Mouse (Mus musculus): ENCODE data around the gene Fam131c. TPM values are rescaled to one million over a fixed set of nuclear protein-coding genes. Genes with fewer than 3 reads are reported as not detected.

Fam131c gene
- total RNA-seq, 2 experiments from 2014 or later = 0.16 to 0.31 TPM

Small RNA genes lying within 50 kb of the gene (microRNA-seq; reads per million reads assigned to microRNA genes)
- gene Gm25690 = not detected

Other genes starting within 250 kb of the Fam131c start
- 100 to 1,000 TPM; 160 to 163 TPM for gene Szrd1, start 228.4 kb upstream of the Fam131c start, total RNA-seq (2021)
- gene Fbxo42, start 220.3 kb upstream of the Fam131c start, total RNA-seq (2021) = 10 to 100 TPM; 10.8 to 11.2 TPM
- under 1 TPM in 1 of 2 experiments, not detected in 1; 0.31 TPM for gene Rsg1, start 154.3 kb upstream of the Fam131c start, total RNA-seq (2021)
- gene Arhgef19, start 128.7 kb upstream of the Fam131c start, total RNA-seq (2021) = under 1 TPM; 0.32 to 0.33 TPM
- gene Epha2, start 67.0 kb upstream of the Fam131c start, total RNA-seq (2021) = 1 to 10 TPM; 1.6 to 2.9 TPM
- gene Clcnka, start 30.5 kb downstream of the Fam131c start, total RNA-seq (2021) = not detected
- gene Clcnkb, start 47.8 kb downstream of the Fam131c start, total RNA-seq (2021) = under 1 TPM in 1 of 2 experiments, not detected in 1; 0.40 TPM
- gene Hspb7, start 52.6 kb downstream of the Fam131c start, total RNA-seq (2021) = 100 to 1,000 TPM; 331 to 560 TPM
- gene Srarp, start 67.9 kb downstream of the Fam131c start, total RNA-seq (2021) = 1 to 10 TPM in 1 of 2 experiments, under 1 TPM in 1; 0.87 to 1.0 TPM
- gene Zbtb17, start 76.4 kb downstream of the Fam131c start, total RNA-seq (2021) = 10 to 100 TPM; 29.2 to 32.2 TPM
- gene Spen, start 170.4 kb downstream of the Fam131c start, total RNA-seq (2021) = 10 to 100 TPM; 21.4 to 21.9 TPM
- 1 to 10 TPM in 1 of 2 experiments, under 1 TPM in 1; 0.90 to 1.1 TPM for gene Fblim1, start 237.9 kb downstream of the Fam131c start, total RNA-seq (2021)

Measured in gastrocnemius, adult 18-20 months (tissue).